In genomic region chr11:82612026-82612425, GRCm38 (mm10) we compare ENCODE assay signal across 8 mouse cellular contexts.
DNase-seq lines count a peak whose midpoint lies in the region; ATAC-seq lines count a peak whose summit lies in the region.

No protein-coding gene starts in this region.

- peaks cover 6% of the 10 kb centered on the region; the same call in 1 of the 2 replicates for H3K4me1 ChIP-seq in hindbrain, embryonic 14.5 days (replicated peaks; ENCODE audit: control insufficient read depth, insufficient read depth, low read length)
- H3K4me1 ChIP-seq in hindbrain, embryonic 11.5 days (replicated peaks; ENCODE audit: control insufficient read depth, insufficient read depth, low read length) = no peaks in the 10 kb centered on the region

- intact Hi-C loops in left cerebral cortex, postnatal 4 days (cut with DNase I) = loop anchor here (10.0 kb wide), 2 partner anchors 153 to 217 kb away; partner anchors contain the start of genes Cct6b and Zfp830

- H3K9me3 ChIP-seq in hindbrain, embryonic 14.5 days (ENCODE audit: control insufficient read depth, low read length) = no peaks in the 10 kb centered on the region
- H3K9me3 ChIP-seq in hindbrain, embryonic 11.5 days (ENCODE audit: control insufficient read depth, low read length) = no peaks in the 10 kb centered on the region

- no peaks in the 10 kb centered on the region for H3K36me3 ChIP-seq in hindbrain, embryonic 14.5 days (replicated peaks; ENCODE audit: control insufficient read depth, insufficient read depth)
- H3K36me3 ChIP-seq in hindbrain, embryonic 11.5 days (ENCODE audit: control insufficient read depth, insufficient read depth, low read length) = no peaks in the 10 kb centered on the region

- no peak overlapping the region for H3K4me3 ChIP-seq in hindbrain, embryonic 14.5 days (replicated peaks; ENCODE audit: low read length)
- no peak overlapping the region for H3K4me3 ChIP-seq in hindbrain, embryonic 11.5 days (ENCODE audit: low read depth, low read length)

- DNase-seq in hindbrain, embryonic 14.5 days (ENCODE audit: low spot score) = peak; percentile 71
- no peak for DNase-seq in hindbrain, embryonic 11.5 days (ENCODE audit: low spot score)
- DNase-seq in urinary bladder, postnatal 36 days (ENCODE audit: low spot score in 2 of 2) = peak; percentile 10 to 13
- no peak for DNase-seq in urinary bladder, adult 2 months (ENCODE audit: low spot score)
- peak; percentile 72 for DNase-seq in cerebellum, adult 9-10 months
- peak; percentile 80 for DNase-seq in left cerebral cortex, postnatal 4 days
- DNase-seq in thymus, postnatal 36 days = no peak

- no peak overlapping the region for H3K4me2 ChIP-seq in hindbrain, embryonic 14.5 days (replicated peaks)
- H3K4me2 ChIP-seq in hindbrain, embryonic 11.5 days (replicated peaks; ENCODE audit: low read depth, low read length) = no peak overlapping the region

- no peak overlapping the region for H3K9ac ChIP-seq in hindbrain, embryonic 14.5 days
- H3K9ac ChIP-seq in hindbrain, embryonic 11.5 days (ENCODE audit: low read depth, low read length) = no peak overlapping the region

- no peaks in the 10 kb centered on the region; the same call in 1 of the 2 replicates for H3K27me3 ChIP-seq in hindbrain, embryonic 14.5 days (ENCODE audit: control insufficient read depth, insufficient read depth, low read length)
- no peaks in the 10 kb centered on the region for H3K27me3 ChIP-seq in hindbrain, embryonic 11.5 days (ENCODE audit: control insufficient read depth, insufficient read depth, low read length)

- no peak for ATAC-seq in hindbrain, embryonic 14.5 days (ENCODE audit: low FRiP score)
- ATAC-seq in hindbrain, embryonic 11.5 days (ENCODE audit: low FRiP score) = no peak
- ATAC-seq in activated CD4-positive, CD25-positive, alpha-beta regulatory T cell, adult 4 months = no peak

- H3K27ac ChIP-seq in hindbrain, embryonic 14.5 days = no peak overlapping the region
- no peak overlapping the region for H3K27ac ChIP-seq in hindbrain, embryonic 11.5 days (ENCODE audit: low read depth, low read length)

Comparison
In these comparisons a context has a peak if more than half of its experiments do, and no peak if none do; other contexts are left out.
1. DNase-seq: peak in hindbrain, embryonic 14.5 days (single experiment), urinary bladder, postnatal 36 days (2 of 2), cerebellum, adult 9-10 months (single experiment) and left cerebral cortex, postnatal 4 days (single experiment); none in hindbrain, embryonic 11.5 days (single experiment), urinary bladder, adult 2 months (single experiment) and thymus, postnatal 36 days (0 of 2).